Mouse (Mus musculus) midbrain, embryonic 13.5 days (tissue): Measurements from ENCODE around the gene Cacng2. TPM values are rescaled to one million over a fixed set of nuclear protein-coding genes. Genes with fewer than 3 reads are reported as not detected.

Source experiments
- ATAC-seq: fragments of 200-750 bp; cut with Nextera tagmentation; 2 replicates; pipeline ENCODE4 v1.8.0; 2017; ENCODE audit warnings: mild to moderate bottlenecking, moderate TSS enrichment, moderate library complexity
- H3K27ac ChIP-seq: fragments of 300-500 bp; sonication (generic); 2 replicates; pipeline ENCODE4 v1.5.1; 2015; ENCODE audit warnings: inconsistent platforms, mild to moderate bottlenecking, moderate library complexity
- H3K27me3 ChIP-seq: fragments of 300-500 bp; sonication (generic); 2 replicates; pipeline ENCODE4 v1.6.1; 2015; ENCODE audit warnings: mild to moderate bottlenecking, inconsistent platforms
- H3K36me3 ChIP-seq: fragments of 300-500 bp; sonication (generic); 2 replicates; pipeline ENCODE4 v1.6.1; 2015; ENCODE audit warnings: mild to moderate bottlenecking, inconsistent platforms
- H3K4me1 ChIP-seq: fragments of 300-500 bp; sonication (generic); replicated peaks from 2 replicates; pipeline ENCODE4 v1.6.1; 2015; ENCODE audit warnings: inconsistent platforms
- H3K4me2 ChIP-seq: fragments of 300-500 bp; sonication (generic); replicated peaks from 2 replicates; pipeline ENCODE4 v1.6.1; 2015; ENCODE audit warnings: moderate library complexity, mild to moderate bottlenecking, inconsistent platforms
- H3K4me3 ChIP-seq: fragments of 300-500 bp; sonication (generic); replicated peaks from 2 replicates; pipeline ENCODE4 v1.5.1; 2015; ENCODE audit warnings: mild to moderate bottlenecking, inconsistent platforms
- H3K9ac ChIP-seq: fragments of 300-500 bp; sonication (generic); replicated peaks from 2 replicates; pipeline ENCODE4 v1.6.1; 2015; ENCODE audit warnings: mild to moderate bottlenecking, inconsistent platforms
- H3K9me3 ChIP-seq: fragments of 300-500 bp; sonication (generic); 2 replicates; pipeline ENCODE4 v1.6.1; 2016; ENCODE audit warnings: mild to moderate bottlenecking, inconsistent platforms
- WGBS: fragments of 180-500 bp; shearing (Covaris S2); methylation state at CpG from one replicate; pipeline ENCODE4 v1.1.7; 2015; 5-methylcytosine and 5-hydroxymethylcytosine counted together
- polyA plus RNA-seq: library from polyadenylated mRNA; unstranded; fragments of >200 nt; fragmentation: Nextera tagmentation; extraction: Ambion mirVana; gene quantifications from 2 replicates; pipeline ENCODE4 v1.2.1, GENCODE M21; 2015

Gene Cacng2
- polyA plus RNA-seq, 1 experiment from 2014 or later = 9.0 TPM

GRCm38 (mm10) chr15:78001400-78001799, 118.4 kb downstream of the Cacng2 start:
- no peak for ATAC-seq
- peaks cover 19% of the 10 kb centered on the region for H3K4me1 ChIP-seq
- no peak overlapping the region for H3K4me2 ChIP-seq
- H3K4me3 ChIP-seq = no peak overlapping the region
- H3K9me3 ChIP-seq = no peaks in the 10 kb centered on the region
- no peaks in the 10 kb centered on the region for H3K36me3 ChIP-seq
- no peak overlapping the region for H3K27ac ChIP-seq
- 15% methylated on average over 5 of the region's 5 CpGs for WGBS
- H3K9ac ChIP-seq = no peak overlapping the region
- no peaks in the 10 kb centered on the region for H3K27me3 ChIP-seq

GRCm38 (mm10) chr15:77988541-77988940, 131.3 kb downstream of the Cacng2 start:
- H3K4me1 ChIP-seq = no peaks in the 10 kb centered on the region
- ATAC-seq = no peak
- WGBS = 83% methylated on average over 5 of the region's 5 CpGs
- H3K4me3 ChIP-seq = no peak overlapping the region
- no peak overlapping the region for H3K4me2 ChIP-seq
- no peaks in the 10 kb centered on the region for H3K9me3 ChIP-seq
- no peaks in the 10 kb centered on the region for H3K36me3 ChIP-seq
- no peak overlapping the region for H3K9ac ChIP-seq
- H3K27me3 ChIP-seq = no peaks in the 10 kb centered on the region
- H3K27ac ChIP-seq = no peak overlapping the region

- Histone ChIP-seq H3K27ac (no peak overlapping the region), H3K4me2 (no peak overlapping the region), H3K4me1 (0 out of 2 replicates have a peak, but pooled peaks cover 5% of the 10 kb centered on the region), H3K9ac (no peak overlapping the region), H3K27me3 (0 out of 2 replicates have a peak, but pooled peaks cover 6% of the 10 kb centered on the region), H3K36me3 (no peaks in the 10 kb centered on the region), H3K4me3 (no peak overlapping the region), H3K9me3 (no peaks in the 10 kb centered on the region)
- ATAC-seq = no peak
- 41% methylated on average over 3 of the region's 3 CpGs for WGBS
Measured at GRCm38 (mm10) chr15:77983391-77983790, 136.4 kb downstream of the Cacng2 start.

- H3K9me3 ChIP-seq = no peaks in the 10 kb centered on the region
- no peaks in the 10 kb centered on the region for H3K36me3 ChIP-seq
- peak overlapping the region; percentile 6; the same call in 1 of the 2 replicates for H3K9ac ChIP-seq
- H3K27ac ChIP-seq = no peak overlapping the region
- H3K4me2 ChIP-seq = no peak overlapping the region
- ATAC-seq = peak; percentile 74
- H3K4me1 ChIP-seq = 0 out of 2 replicates have a peak, but pooled peaks cover 5% of the 10 kb centered on the region
- no peak overlapping the region for H3K4me3 ChIP-seq
- H3K27me3 ChIP-seq = 0 out of 2 replicates have a peak, but pooled peaks cover 8% of the 10 kb centered on the region
- 28% methylated on average over 18 of the region's 18 CpGs for WGBS
Measured at GRCm38 (mm10) chr15:77982195-77982939, 137.5 kb downstream of the Cacng2 start.

- H3K27ac ChIP-seq = no peak overlapping the region
- WGBS = 68% methylated on average over 5 of the region's 5 CpGs
- no peaks in the 10 kb centered on the region for H3K36me3 ChIP-seq
- H3K9ac ChIP-seq = no peak overlapping the region
- 0 out of 2 replicates have a peak, but pooled peaks cover 8% of the 10 kb centered on the region for H3K27me3 ChIP-seq
- ATAC-seq = no peak
- H3K4me1 ChIP-seq = 0 out of 2 replicates have a peak, but pooled peaks cover 5% of the 10 kb centered on the region
- no peak overlapping the region for H3K4me3 ChIP-seq
- H3K4me2 ChIP-seq = no peak overlapping the region
- H3K9me3 ChIP-seq = no peaks in the 10 kb centered on the region
Measured at GRCm38 (mm10) chr15:77981181-77981680, 138.6 kb downstream of the Cacng2 start.

- Histone ChIP-seq H3K4me1 (0 out of 2 replicates have a peak, but pooled peaks cover 5% of the 10 kb centered on the region), H3K36me3 (no peaks in the 10 kb centered on the region), H3K27me3 (0 out of 2 replicates have a peak, but pooled peaks cover 8% of the 10 kb centered on the region), H3K27ac (no peak overlapping the region), H3K4me3 (no peak overlapping the region), H3K9me3 (no peaks in the 10 kb centered on the region), H3K4me2 (no peak overlapping the region), H3K9ac (no peak overlapping the region)
- WGBS = 86% methylated on average over 10 of the region's 10 CpGs
- no peak for ATAC-seq
Measured at GRCm38 (mm10) chr15:77979427-77979865, 140.4 kb downstream of the Cacng2 start.

- no peak overlapping the region for H3K4me3 ChIP-seq
- no peak for ATAC-seq
- H3K9me3 ChIP-seq = no peaks in the 10 kb centered on the region
- H3K27ac ChIP-seq = no peak overlapping the region
- WGBS = 77% methylated on average over 3 of the region's 3 CpGs
- H3K9ac ChIP-seq = no peak overlapping the region
- H3K36me3 ChIP-seq = no peaks in the 10 kb centered on the region
- 0 out of 2 replicates have a peak, but pooled peaks cover 8% of the 10 kb centered on the region for H3K27me3 ChIP-seq
- H3K4me1 ChIP-seq = 0 out of 2 replicates have a peak, but pooled peaks cover 4% of the 10 kb centered on the region
- no peak overlapping the region for H3K4me2 ChIP-seq
Measured at GRCm38 (mm10) chr15:77977663-77978062, 142.2 kb downstream of the Cacng2 start.

- Histone ChIP-seq H3K4me2 (no peak overlapping the region), H3K4me1 (peaks cover 15% of the 10 kb centered on the region), H3K9me3 (no peaks in the 10 kb centered on the region), H3K9ac (no peak overlapping the region), H3K36me3 (no peaks in the 10 kb centered on the region), H3K4me3 (no peak overlapping the region), H3K27ac (no peak overlapping the region), H3K27me3 (0 out of 2 replicates have a peak, but pooled peaks cover 2% of the 10 kb centered on the region)
- 74% methylated on average over 6 of the region's 6 CpGs for WGBS
- ATAC-seq = no peak
Measured at GRCm38 (mm10) chr15:77974165-77974841, 145.5 kb downstream of the Cacng2 start.

- peak; percentile 88 for ATAC-seq
- Histone ChIP-seq H3K36me3 (peaks cover 29% of the 10 kb centered on the region), H3K9me3 (no peaks in the 10 kb centered on the region), H3K9ac (peak within 1 kb of the TSS; percentile 97), H3K4me3 (peak within 1 kb of the TSS; percentile 95), H3K27ac (peak within 1 kb of the TSS; percentile 98), H3K27me3 (no peaks in the 10 kb centered on the region), H3K4me1 (peaks cover 23% of the 10 kb centered on the region), H3K4me2 (peak within 1 kb of the TSS; percentile 96)
- under 1% methylated on average over 72 of the region's 72 CpGs for WGBS
Measured at GRCm38 (mm10) chr15:77970470-77971292, 149.1 kb downstream of the Cacng2 start, which contains the start of gene Eif3d. Gene Eif3d (minus strand): TSS chr15:77970813.

- H3K36me3 ChIP-seq = peaks cover 36% of the 10 kb centered on the region
- H3K4me3 ChIP-seq = peak overlapping the region; percentile 95
- no peaks in the 10 kb centered on the region for H3K27me3 ChIP-seq
- peaks cover 23% of the 10 kb centered on the region for H3K4me1 ChIP-seq
- peak overlapping the region; percentile 96 for H3K4me2 ChIP-seq
- H3K27ac ChIP-seq = peak overlapping the region; percentile 98
- ATAC-seq = peak; percentile 41
- H3K9me3 ChIP-seq = no peaks in the 10 kb centered on the region
- peak overlapping the region; percentile 97 for H3K9ac ChIP-seq
- WGBS = 2% methylated on average over 15 of the region's 15 CpGs
Measured at GRCm38 (mm10) chr15:77969940-77970469, 149.8 kb downstream of the Cacng2 start.

GRCm38 (mm10) chr15:77965117-77965528, 154.7 kb downstream of the Cacng2 start:
- H3K27me3 ChIP-seq = no peaks in the 10 kb centered on the region
- H3K9ac ChIP-seq = no peak overlapping the region
- no peak overlapping the region for H3K4me3 ChIP-seq
- 90% methylated on average over 9 of the region's 9 CpGs for WGBS
- no peak for ATAC-seq
- no peak overlapping the region for H3K27ac ChIP-seq
- H3K4me2 ChIP-seq = no peak overlapping the region
- H3K36me3 ChIP-seq = peaks cover 85% of the 10 kb centered on the region
- H3K4me1 ChIP-seq = peaks cover 15% of the 10 kb centered on the region
- no peaks in the 10 kb centered on the region for H3K9me3 ChIP-seq
